Mouse (Mus musculus) heart, embryonic 14.5 days (tissue): ENCODE results near the gene Srrm2. TPM values are rescaled to one million over a fixed set of nuclear protein-coding genes. Genes with fewer than 3 reads are reported as not detected.
A peak's percentile ranks its signal among the peaks of the same experiment; 100 is the strongest.

Experiments used
- ATAC-seq: fragments of 200-750 bp; cut with Nextera tagmentation; 2 replicates; pipeline ENCODE4 v1.8.0; 2017; ENCODE audit warnings: low read depth, moderate TSS enrichment; ENCODE audit not compliant: insufficient number of reproducible peaks, insufficient read depth, low FRiP score
- H3K27ac ChIP-seq, 2 experiments: fragments of 200-500 bp in 1 of 2; fragments of 300-500 bp in 1 of 2; sonication (generic) in 1 of 2; replicated peaks in 1 of 2; 2 replicates each; pipeline ENCODE4 v1.5.1; 2012 to 2014; ENCODE audit warnings: low read depth in 2 of 2, low read length in 2 of 2, control low read depth in 1 of 2, mild to moderate bottlenecking in 1 of 2, mixed read lengths in 1 of 2; ENCODE audit not compliant: control insufficient read depth in 1 of 2, insufficient read depth in 1 of 2
- H3K27me3 ChIP-seq: fragments of 300-500 bp; sonication (generic); 2 replicates; pipeline ENCODE4 v1.6.1; 2014; ENCODE audit warnings: mild to moderate bottlenecking, low read length, control low read depth; ENCODE audit not compliant: control insufficient read depth, insufficient read depth
- H3K36me3 ChIP-seq: fragments of 300-500 bp; sonication (generic); 2 replicates; pipeline ENCODE4 v1.6.1; 2014; ENCODE audit warnings: mild to moderate bottlenecking, control low read depth, low read length, mixed read lengths; ENCODE audit not compliant: control insufficient read depth, insufficient read depth
- H3K4me1 ChIP-seq, 2 experiments: fragments of 200-500 bp in 1 of 2; fragments of 300-500 bp in 1 of 2; sonication (generic) in 1 of 2; 2 replicates each; pipeline ENCODE4 v1.6.1; 2012 to 2014; ENCODE audit warnings: low read length in 2 of 2, control low read depth in 1 of 2, mixed read lengths in 1 of 2; ENCODE audit not compliant: control insufficient read depth in 2 of 2, insufficient read depth in 2 of 2
- H3K4me2 ChIP-seq: fragments of 300-500 bp; sonication (generic); 2 replicates; pipeline ENCODE4 v1.6.1; 2014; ENCODE audit warnings: mild to moderate bottlenecking, low read length
- H3K4me3 ChIP-seq, 2 experiments: fragments of 200-500 bp in 1 of 2; fragments of 300-500 bp in 1 of 2; sonication (generic) in 1 of 2; 2 replicates each; pipeline ENCODE4 v1.5.1; 2012 to 2014; ENCODE audit warnings: low read length in 2 of 2, mild to moderate bottlenecking in 2 of 2, control low read depth in 1 of 2, low read depth in 1 of 2, moderate library complexity in 1 of 2; ENCODE audit not compliant: control insufficient read depth in 1 of 2, insufficient read depth in 1 of 2
- H3K9ac ChIP-seq: fragments of 300-500 bp; sonication (generic); 2 replicates; pipeline ENCODE4 v1.6.1; 2014; ENCODE audit warnings: mild to moderate bottlenecking, low read length
- H3K9me3 ChIP-seq: fragments of 300-500 bp; sonication (generic); 2 replicates; pipeline ENCODE4 v1.6.1; 2016; ENCODE audit warnings: low read length, control low read depth; ENCODE audit not compliant: control insufficient read depth
- WGBS: fragments of 180-500 bp; shearing (Covaris S2); extraction: QIAGEN DNeasy Blood & Tissue Kit; methylation state at CpG from one replicate; pipeline ENCODE4 v1.1.7; 2014; 5-methylcytosine and 5-hydroxymethylcytosine counted together
- polyA plus RNA-seq: library from polyadenylated mRNA; unstranded; fragments of >200 nt; fragmentation: Nextera tagmentation; extraction: Ambion mirVana; gene quantifications from 2 replicates; pipeline ENCODE4 v1.2.1, GENCODE M21; 2014

Gene Srrm2
- polyA plus RNA-seq, 1 experiment from 2014 or later: 318 TPM

GRCm38 (mm10) chr17:23749400-23750191, 40.7 kb upstream of the Srrm2 start:
- Histone ChIP-seq H3K9ac (0 out of 2 replicates have a peak overlapping the region, but pooled peaks have one; percentile 22), H3K4me3 (peak overlapping the region in 1 of 2 experiments; percentile 12; a peak in 2 of 4 replicates), H3K4me2 (peak overlapping the region; percentile 39), H3K4me1 (peaks cover 10 to 17% of the 10 kb centered on the region in 2 experiments; a peak in 3 of 4 replicates), H3K27ac (no peak overlapping the region), H3K9me3 (no peaks in the 10 kb centered on the region), H3K27me3 (peaks cover 38% of the 10 kb centered on the region), H3K36me3 (peaks cover 34% of the 10 kb centered on the region)
- no peak for ATAC-seq
- WGBS: 77% methylated on average over 11 of the region's 11 CpGs

GRCm38 (mm10) chr17:23755689-23756088, 34.6 kb upstream of the Srrm2 start:
- no peak overlapping the region for H3K4me2 ChIP-seq
- H3K27ac ChIP-seq: 0 out of 4 replicates have a peak overlapping the region, but pooled peaks of 1 of the 2 experiments have one; percentile 11
- H3K27me3 ChIP-seq: no peaks in the 10 kb centered on the region
- 84% methylated on average over 13 of the region's 13 CpGs for WGBS
- ATAC-seq: 0 out of 2 replicates have a peak, but pooled peaks have one; percentile 28
- no peak overlapping the region for H3K4me3 ChIP-seq
- no peaks in the 10 kb centered on the region for H3K9me3 ChIP-seq
- H3K36me3 ChIP-seq: peaks cover 94% of the 10 kb centered on the region
- H3K9ac ChIP-seq: no peak overlapping the region
- H3K4me1 ChIP-seq: no peaks in the 10 kb centered on the region

GRCm38 (mm10) chr17:23757581-23757980, 32.8 kb upstream of the Srrm2 start:
- H3K4me1 ChIP-seq: no peaks in the 10 kb centered on the region
- no peak for ATAC-seq
- H3K27me3 ChIP-seq: no peaks in the 10 kb centered on the region
- H3K36me3 ChIP-seq: peaks cover 98% of the 10 kb centered on the region
- no peak overlapping the region for H3K9ac ChIP-seq
- WGBS: 92% methylated on average over 9 of the region's 9 CpGs
- H3K4me2 ChIP-seq: no peak overlapping the region
- no peaks in the 10 kb centered on the region for H3K9me3 ChIP-seq
- no peak overlapping the region for H3K4me3 ChIP-seq
- no peak overlapping the region for H3K27ac ChIP-seq

GRCm38 (mm10) chr17:23758801-23759200, 31.5 kb upstream of the Srrm2 start:
- Histone ChIP-seq H3K9me3 (no peaks in the 10 kb centered on the region), H3K4me3 (no peak overlapping the region), H3K4me1 (no peaks in the 10 kb centered on the region), H3K4me2 (no peak overlapping the region), H3K9ac (no peak overlapping the region), H3K27ac (no peak overlapping the region), H3K36me3 (peaks cover 90% of the 10 kb centered on the region), H3K27me3 (no peaks in the 10 kb centered on the region)
- 78% methylated on average over 8 of the region's 8 CpGs for WGBS
- no peak for ATAC-seq

GRCm38 (mm10) chr17:23760231-23760630, 30.1 kb upstream of the Srrm2 start:
- Histone ChIP-seq H3K4me2 (no peak overlapping the region), H3K27ac (no peak overlapping the region), H3K27me3 (no peaks in the 10 kb centered on the region), H3K4me3 (no peak overlapping the region), H3K9ac (no peak overlapping the region), H3K4me1 (no peaks in the 10 kb centered on the region), H3K9me3 (no peaks in the 10 kb centered on the region), H3K36me3 (peaks cover 76% of the 10 kb centered on the region)
- WGBS: 92% methylated on average over 9 of the region's 9 CpGs
- no peak for ATAC-seq

- WGBS: 88% methylated on average over 3 of the region's 3 CpGs
- peaks cover 67% of the 10 kb centered on the region for H3K36me3 ChIP-seq
- no peak for ATAC-seq
Observed at GRCm38 (mm10) chr17:23761155-23761554, 29.2 kb upstream of the Srrm2 start.

GRCm38 (mm10) chr17:23762976-23763375, 27.4 kb upstream of the Srrm2 start:
- Histone ChIP-seq H3K27ac (no peak overlapping the region), H3K9ac (no peak overlapping the region), H3K9me3 (no peaks in the 10 kb centered on the region), H3K4me2 (no peak overlapping the region), H3K4me3 (no peak overlapping the region), H3K4me1 (no peaks in the 10 kb centered on the region), H3K36me3 (peaks cover 52% of the 10 kb centered on the region), H3K27me3 (no peaks in the 10 kb centered on the region)
- ATAC-seq: no peak
- 83% methylated on average over 11 of the region's 11 CpGs for WGBS

More at GRCm38 (mm10) chr17:23761155-23761554, 29.2 kb upstream of the Srrm2 start:
- Histone ChIP-seq H3K27me3 (no peaks in the 10 kb centered on the region), H3K4me1 (no peaks in the 10 kb centered on the region), H3K4me2 (no peak overlapping the region), H3K9ac (no peak overlapping the region), H3K9me3 (no peaks in the 10 kb centered on the region), H3K27ac (no peak overlapping the region), H3K4me3 (no peak overlapping the region)
